Mouse (Mus musculus) stomach, embryonic 16.5 days (tissue): ENCODE measurements at regions not wholly inside any gene's neighbourhood (a gene's known extent, or its start where the extent isn't known, plus 50 kb on each side); places are given as distances from the start of the nearest gene placed in this dataset.
"Not testable (repeated sequence)": the region's sequence is repeated elsewhere in the genome, so short reads cannot be mapped to it uniquely, and the experiment has no call there.

Source experiments
- ATAC-seq: fragments of 200-750 bp; cut with Nextera tagmentation; 2 replicates; pipeline ENCODE4 v1.8.0; 2017; ENCODE audit warnings: moderate number of reproducible peaks, moderate TSS enrichment; ENCODE audit not compliant: insufficient read depth, low FRiP score
- H3K27ac ChIP-seq: fragments of 300-500 bp; sonication (generic); 2 replicates; pipeline ENCODE4 v1.5.1; 2014; ENCODE audit warnings: low read length
- H3K27me3 ChIP-seq: fragments of 300-500 bp; sonication (generic); 2 replicates; pipeline ENCODE4 v1.6.1; 2014; ENCODE audit warnings: low read length, control low read depth, mixed read lengths; ENCODE audit not compliant: control insufficient read depth, insufficient read depth
- H3K36me3 ChIP-seq: fragments of 300-500 bp; sonication (generic); 2 replicates; pipeline ENCODE4 v1.6.1; 2014; ENCODE audit warnings: low read length; ENCODE audit not compliant: control insufficient read depth, insufficient read depth
- H3K4me1 ChIP-seq: fragments of 300-500 bp; sonication (generic); 2 replicates; pipeline ENCODE4 v1.6.1; 2014; ENCODE audit warnings: low read length, control low read depth, mixed read lengths; ENCODE audit not compliant: control insufficient read depth, insufficient read depth
- H3K4me2 ChIP-seq: fragments of 300-500 bp; sonication (generic); 2 replicates; pipeline ENCODE4 v1.6.1; 2014; ENCODE audit warnings: low read depth, low read length, mixed read lengths
- H3K4me3 ChIP-seq: fragments of 300-500 bp; sonication (generic); replicated peaks from 2 replicates; pipeline ENCODE4 v1.5.1; 2014; ENCODE audit warnings: mild to moderate bottlenecking, low read length
- H3K9ac ChIP-seq: fragments of 300-500 bp; sonication (generic); 2 replicates; pipeline ENCODE4 v1.6.1; 2014; ENCODE audit warnings: low read length
- H3K9me3 ChIP-seq: fragments of 300-500 bp; sonication (generic); replicated peaks from 2 replicates; pipeline ENCODE4 v1.6.1; 2016; ENCODE audit warnings: low read length, control low read depth; ENCODE audit not compliant: control insufficient read depth
- WGBS: fragments of 180-500 bp; shearing (Covaris S2); extraction: QIAGEN DNeasy Blood & Tissue Kit; methylation state at CpG from one replicate; pipeline ENCODE4 v1.1.7; 2014; 5-methylcytosine and 5-hydroxymethylcytosine counted together

- H3K4me3 ChIP-seq = no peak overlapping the region
- no peaks in the 10 kb centered on the region for H3K36me3 ChIP-seq
- H3K27ac ChIP-seq = no peak overlapping the region
- no peak overlapping the region for H3K4me2 ChIP-seq
- no peaks in the 10 kb centered on the region for H3K27me3 ChIP-seq
- H3K9ac ChIP-seq = no peak overlapping the region
- 56% methylated on average over 5 of the region's 5 CpGs for WGBS
- no peaks in the 10 kb centered on the region for H3K4me1 ChIP-seq
- ATAC-seq = no peak
- H3K9me3 ChIP-seq = no peaks in the 10 kb centered on the region
Measured at GRCm38 (mm10) chr6:100412486-100412885, 125.2 kb upstream of the Rybp start.

- Histone ChIP-seq H3K27ac (no peak overlapping the region), H3K9me3 (no peaks in the 10 kb centered on the region), H3K4me1 (no peaks in the 10 kb centered on the region), H3K27me3 (no peaks in the 10 kb centered on the region), H3K4me2 (no peak overlapping the region), H3K36me3 (no peaks in the 10 kb centered on the region), H3K4me3 (no peak overlapping the region), H3K9ac (no peak overlapping the region)
- WGBS = 68% methylated on average over 4 of the region's 4 CpGs
- no peak for ATAC-seq
Measured at GRCm38 (mm10) chr6:100411968-100412367, 124.7 kb upstream of the Rybp start.

- H3K27me3 ChIP-seq = no peaks in the 10 kb centered on the region
- H3K4me2 ChIP-seq = no peak overlapping the region
- no peak for ATAC-seq
- H3K36me3 ChIP-seq = no peaks in the 10 kb centered on the region
- H3K9ac ChIP-seq = no peak overlapping the region
- 92% methylated on average over 8 of the region's 8 CpGs for WGBS
- H3K27ac ChIP-seq = no peak overlapping the region
- H3K9me3 ChIP-seq = no peaks in the 10 kb centered on the region
- no peak overlapping the region for H3K4me3 ChIP-seq
- H3K4me1 ChIP-seq = no peaks in the 10 kb centered on the region
Measured at GRCm38 (mm10) chr6:100410067-100410631, 122.9 kb upstream of the Rybp start.

- Histone ChIP-seq H3K9me3 (no peaks in the 10 kb centered on the region), H3K4me3 (no peak overlapping the region), H3K27ac (no peak overlapping the region), H3K36me3 (no peaks in the 10 kb centered on the region), H3K27me3 (no peaks in the 10 kb centered on the region), H3K4me1 (no peaks in the 10 kb centered on the region), H3K4me2 (no peak overlapping the region), H3K9ac (no peak overlapping the region)
- WGBS = 69% methylated on average over 8 of the region's 8 CpGs
- no peak for ATAC-seq
Measured at GRCm38 (mm10) chr6:100408826-100409225, 121.5 kb upstream of the Rybp start.

GRCm38 (mm10) chr6:100406504-100406903, 119.2 kb upstream of the Rybp start:
- no peaks in the 10 kb centered on the region for H3K36me3 ChIP-seq
- ATAC-seq = no peak
- WGBS = 68% methylated on average over 4 of the region's 4 CpGs

GRCm38 (mm10) chr6:100404161-100404560, 116.9 kb upstream of the Rybp start:
- Histone ChIP-seq H3K4me1 (no peaks in the 10 kb centered on the region), H3K4me3 (no peak overlapping the region), H3K27ac (no peak overlapping the region), H3K27me3 (no peaks in the 10 kb centered on the region), H3K36me3 (no peaks in the 10 kb centered on the region), H3K4me2 (no peak overlapping the region), H3K9me3 (no peaks in the 10 kb centered on the region), H3K9ac (no peak overlapping the region)
- 85% methylated on average over 3 of the region's 3 CpGs for WGBS
- no peak for ATAC-seq

More at GRCm38 (mm10) chr6:100406504-100406903, 119.2 kb upstream of the Rybp start:
- H3K4me2 ChIP-seq = no peak overlapping the region
- H3K4me3 ChIP-seq = no peak overlapping the region
- no peaks in the 10 kb centered on the region for H3K4me1 ChIP-seq
- no peak overlapping the region for H3K9ac ChIP-seq
- H3K27me3 ChIP-seq = no peaks in the 10 kb centered on the region
- no peak overlapping the region for H3K27ac ChIP-seq
- no peaks in the 10 kb centered on the region for H3K9me3 ChIP-seq

- WGBS = 49% methylated on average over 4 of the region's 4 CpGs
- no peak overlapping the region for H3K9ac ChIP-seq
Measured at GRCm38 (mm10) chr6:100402716-100403115, 115.4 kb upstream of the Rybp start.

GRCm38 (mm10) chr6:100401728-100402127, 114.4 kb upstream of the Rybp start:
- H3K9me3 ChIP-seq = no peaks in the 10 kb centered on the region
- no peak for ATAC-seq
- H3K27me3 ChIP-seq = no peaks in the 10 kb centered on the region
- H3K4me2 ChIP-seq = no peak overlapping the region
- 86% methylated on average over 2 of the region's 2 CpGs for WGBS
- H3K9ac ChIP-seq = no peak overlapping the region
- no peaks in the 10 kb centered on the region for H3K4me1 ChIP-seq
- H3K27ac ChIP-seq = no peak overlapping the region
- no peak overlapping the region for H3K4me3 ChIP-seq
- H3K36me3 ChIP-seq = no peaks in the 10 kb centered on the region

More at GRCm38 (mm10) chr6:100402716-100403115, 115.4 kb upstream of the Rybp start:
- H3K4me1 ChIP-seq = no peaks in the 10 kb centered on the region
- no peaks in the 10 kb centered on the region for H3K36me3 ChIP-seq
- H3K4me2 ChIP-seq = no peak overlapping the region
- no peak overlapping the region for H3K27ac ChIP-seq
- H3K27me3 ChIP-seq = no peaks in the 10 kb centered on the region
- no peak for ATAC-seq
- H3K9me3 ChIP-seq = no peaks in the 10 kb centered on the region
- no peak overlapping the region for H3K4me3 ChIP-seq

GRCm38 (mm10) chr6:100399387-100399786, 112.1 kb upstream of the Rybp start:
- H3K36me3 ChIP-seq, H3K4me3 ChIP-seq, H3K27ac ChIP-seq, H3K4me2 ChIP-seq, H3K27me3 ChIP-seq, H3K9ac ChIP-seq, ATAC-seq, H3K4me1 ChIP-seq, H3K9me3 ChIP-seq: not testable (repeated sequence)
- WGBS = 72% methylated on average over 1 of the region's 1 CpGs
